Mouse (Mus musculus) thymus, adult 2 months (tissue): ENCODE data around the gene Madcam1.

ENCODE experiments used
- CTCF ChIP-seq: fragments of 200-500 bp; IDR thresholded peaks from 2 replicates; pipeline ENCODE4 v1.5.1; 2012; ENCODE audit warnings: mild to moderate bottlenecking, control low read depth, low read length, moderate library complexity, borderline replicate concordance; ENCODE audit not compliant: control insufficient read depth, poor library complexity, insufficient read depth; ENCODE audit errors: extremely low read depth
- POLR2A ChIP-seq: fragments of 200-500 bp; IDR thresholded peaks from 2 replicates; pipeline ENCODE4 v1.6.1; 2012; ENCODE audit warnings: mild to moderate bottlenecking, low read length, control low read depth, moderate library complexity; ENCODE audit not compliant: control insufficient read depth, poor library complexity, insufficient read depth; ENCODE audit errors: extremely low read depth

DNA sequence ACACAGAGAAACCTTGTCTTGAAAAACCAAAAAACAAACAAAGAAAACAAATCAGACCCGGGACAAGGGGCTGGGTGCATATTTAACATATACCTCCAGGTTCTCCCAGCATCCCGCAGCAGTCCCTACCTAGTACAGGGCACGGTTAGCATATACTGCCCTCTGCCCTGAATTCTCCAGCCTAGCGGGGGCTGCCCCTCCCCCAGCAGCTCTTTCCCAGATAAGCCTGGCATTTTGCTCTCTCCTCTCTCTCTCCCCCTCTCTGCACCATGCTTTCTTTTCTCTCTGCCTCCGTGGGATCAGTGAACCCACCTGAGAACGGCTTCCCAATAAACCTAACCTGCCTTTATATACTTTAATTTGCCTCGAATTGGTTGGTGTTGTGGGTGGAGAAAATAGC, 36.3 kb downstream of the Madcam1 start:
- TF ChIP-seq POLR2A: no peak
- no peak for TF ChIP-seq CTCF
